Mouse (Mus musculus) bone marrow, adult 2 months (tissue): ENCODE measurements around the gene Ifrd2.

Experiments
- CTCF ChIP-seq: fragments of 200-500 bp; IDR thresholded peaks from 2 replicates; pipeline ENCODE4 v1.5.1; 2011; ENCODE audit warnings: low read length, control low read depth; ENCODE audit not compliant: control insufficient read depth, insufficient read depth
- POLR2A ChIP-seq: fragments of 200-500 bp; IDR thresholded peaks from 2 replicates; pipeline ENCODE4 v1.6.1; 2011; ENCODE audit warnings: low read depth, mild to moderate bottlenecking, control low read depth, low read length, borderline replicate concordance; ENCODE audit not compliant: control insufficient read depth

DNA sequence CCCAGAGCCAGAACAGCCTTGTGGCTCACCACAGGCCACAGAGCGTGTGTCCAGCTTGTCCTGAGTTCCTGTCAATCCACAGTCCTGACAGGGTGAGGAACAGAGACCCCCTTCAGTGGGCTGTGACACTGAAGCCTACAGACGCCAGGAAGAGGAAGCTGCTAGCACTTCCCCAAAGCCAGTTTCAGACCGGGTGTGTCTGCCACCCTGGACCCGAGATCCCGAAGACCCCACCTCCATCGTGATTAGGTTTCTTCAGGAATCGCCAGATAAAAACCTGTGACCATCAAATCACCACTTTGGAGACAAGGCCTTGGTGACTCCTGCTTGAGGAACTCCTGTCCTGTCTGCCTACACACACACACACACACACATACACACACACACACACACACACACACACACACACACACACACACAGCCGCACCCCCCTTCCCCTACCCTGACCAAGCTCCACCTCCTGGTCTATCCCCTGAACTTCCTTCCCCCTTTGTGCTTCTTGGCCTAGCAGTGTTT lies 52.9 kb downstream of the Ifrd2 start:
- no peak for TF ChIP-seq POLR2A
- no peak for TF ChIP-seq CTCF
